Mouse (Mus musculus) midbrain, embryonic 13.5 days (tissue): ENCODE data around the gene Itga9. TPM values are rescaled to one million over a fixed set of nuclear protein-coding genes. Genes with fewer than 3 reads are reported as not detected.

Experiments used
- ATAC-seq: fragments of 200-750 bp; cut with Nextera tagmentation; 2 replicates; pipeline ENCODE4 v1.8.0; 2017; ENCODE audit warnings: mild to moderate bottlenecking, moderate TSS enrichment, moderate library complexity
- H3K27ac ChIP-seq: fragments of 300-500 bp; sonication (generic); 2 replicates; pipeline ENCODE4 v1.5.1; 2015; ENCODE audit warnings: inconsistent platforms, mild to moderate bottlenecking, moderate library complexity
- H3K27me3 ChIP-seq: fragments of 300-500 bp; sonication (generic); 2 replicates; pipeline ENCODE4 v1.6.1; 2015; ENCODE audit warnings: mild to moderate bottlenecking, inconsistent platforms
- H3K36me3 ChIP-seq: fragments of 300-500 bp; sonication (generic); 2 replicates; pipeline ENCODE4 v1.6.1; 2015; ENCODE audit warnings: mild to moderate bottlenecking, inconsistent platforms
- H3K4me1 ChIP-seq: fragments of 300-500 bp; sonication (generic); replicated peaks from 2 replicates; pipeline ENCODE4 v1.6.1; 2015; ENCODE audit warnings: inconsistent platforms
- H3K4me2 ChIP-seq: fragments of 300-500 bp; sonication (generic); replicated peaks from 2 replicates; pipeline ENCODE4 v1.6.1; 2015; ENCODE audit warnings: moderate library complexity, mild to moderate bottlenecking, inconsistent platforms
- H3K4me3 ChIP-seq: fragments of 300-500 bp; sonication (generic); replicated peaks from 2 replicates; pipeline ENCODE4 v1.5.1; 2015; ENCODE audit warnings: mild to moderate bottlenecking, inconsistent platforms
- H3K9ac ChIP-seq: fragments of 300-500 bp; sonication (generic); replicated peaks from 2 replicates; pipeline ENCODE4 v1.6.1; 2015; ENCODE audit warnings: mild to moderate bottlenecking, inconsistent platforms
- H3K9me3 ChIP-seq: fragments of 300-500 bp; sonication (generic); 2 replicates; pipeline ENCODE4 v1.6.1; 2016; ENCODE audit warnings: mild to moderate bottlenecking, inconsistent platforms
- WGBS: fragments of 180-500 bp; shearing (Covaris S2); methylation state at CpG from one replicate; pipeline ENCODE4 v1.1.7; 2015; 5-methylcytosine and 5-hydroxymethylcytosine counted together
- polyA plus RNA-seq: library from polyadenylated mRNA; unstranded; fragments of >200 nt; fragmentation: Nextera tagmentation; extraction: Ambion mirVana; gene quantifications from 2 replicates; pipeline ENCODE4 v1.2.1, GENCODE M21; 2015

Itga9 gene
- polyA plus RNA-seq, 1 experiment from 2014 or later = 1.4 TPM

DNA sequence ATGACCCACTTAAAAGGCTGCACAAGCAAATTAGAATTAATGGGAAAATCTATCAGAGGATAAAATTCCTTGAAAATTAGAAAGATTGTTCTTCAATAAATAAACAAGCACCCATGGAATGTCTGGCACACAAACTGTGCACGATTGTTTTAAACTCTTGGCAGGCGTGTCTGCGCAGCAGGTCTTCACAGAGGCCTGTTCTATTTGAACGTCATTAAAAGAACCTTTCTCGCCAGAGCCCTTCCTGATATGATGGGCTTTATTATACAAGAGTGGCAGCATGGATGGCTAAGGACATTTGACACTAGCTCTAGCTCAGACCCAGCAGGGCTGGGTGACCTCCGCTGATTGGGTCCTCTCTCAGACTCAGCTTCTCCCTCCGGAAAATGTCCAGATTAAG, 192.6 kb downstream of the Itga9 start:
- Histone ChIP-seq H3K27ac (no peak overlapping the region), H3K4me1 (peaks cover 23% of the 10 kb centered on the region), H3K27me3 (no peaks in the 10 kb centered on the region), H3K9me3 (no peaks in the 10 kb centered on the region), H3K36me3 (no peaks in the 10 kb centered on the region), H3K4me3 (no peak overlapping the region), H3K9ac (no peak overlapping the region; the same call in 1 of the 2 replicates), H3K4me2 (no peak overlapping the region)
- WGBS = 67% methylated on average over 7 of the region's 7 CpGs
- no peak for ATAC-seq

GRCm38 (mm10) chr9:118801176-118801909, 194.9 kb downstream of the Itga9 start:
- H3K4me1 ChIP-seq = peaks cover 16% of the 10 kb centered on the region
- H3K36me3 ChIP-seq = no peaks in the 10 kb centered on the region

GRCm38 (mm10) chr9:118801910-118802287, 195.4 kb downstream of the Itga9 start:
- Histone ChIP-seq H3K9me3 (no peaks in the 10 kb centered on the region), H3K36me3 (no peaks in the 10 kb centered on the region), H3K27me3 (no peaks in the 10 kb centered on the region), H3K4me2 (no peak overlapping the region), H3K4me3 (no peak overlapping the region), H3K9ac (no peak overlapping the region), H3K4me1 (peaks cover 16% of the 10 kb centered on the region), H3K27ac (no peak overlapping the region)
- WGBS = 73% methylated on average over 8 of the region's 8 CpGs
- ATAC-seq = no peak

More at GRCm38 (mm10) chr9:118801176-118801909, 194.9 kb downstream of the Itga9 start:
- no peak overlapping the region for H3K4me2 ChIP-seq
- H3K9me3 ChIP-seq = no peaks in the 10 kb centered on the region
- no peak overlapping the region for H3K27ac ChIP-seq
- no peaks in the 10 kb centered on the region for H3K27me3 ChIP-seq
- no peak overlapping the region for H3K9ac ChIP-seq
- no peak for ATAC-seq
- 63% methylated on average over 15 of the region's 15 CpGs for WGBS
- H3K4me3 ChIP-seq = no peak overlapping the region

DNA sequence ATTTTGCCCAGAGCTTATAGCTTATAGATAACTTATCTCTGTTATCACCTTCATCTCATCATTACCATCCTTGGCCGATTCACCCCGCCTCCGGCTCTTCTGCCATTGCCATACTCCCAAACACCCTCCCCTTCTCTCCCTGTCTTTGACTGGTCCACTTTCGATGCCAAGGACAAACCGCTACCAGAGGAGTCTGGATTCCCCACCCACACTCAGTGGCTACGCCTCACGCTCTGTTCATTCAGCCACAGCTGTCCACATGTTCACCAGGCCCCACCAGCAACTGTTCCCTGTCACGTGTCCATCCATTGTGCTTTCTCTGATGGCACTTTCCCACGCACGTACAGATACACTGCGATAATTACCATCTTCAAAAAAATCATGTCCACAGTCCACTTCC, 195.9 kb downstream of the Itga9 start:
- no peaks in the 10 kb centered on the region for H3K36me3 ChIP-seq
- no peak overlapping the region for H3K4me3 ChIP-seq
- WGBS = 98% methylated on average over 11 of the region's 11 CpGs
- no peaks in the 10 kb centered on the region for H3K9me3 ChIP-seq
- H3K27me3 ChIP-seq = no peaks in the 10 kb centered on the region
- H3K9ac ChIP-seq = no peak overlapping the region
- no peak overlapping the region for H3K27ac ChIP-seq
- peaks cover 16% of the 10 kb centered on the region for H3K4me1 ChIP-seq
- no peak overlapping the region for H3K4me2 ChIP-seq
- ATAC-seq = no peak

DNA sequence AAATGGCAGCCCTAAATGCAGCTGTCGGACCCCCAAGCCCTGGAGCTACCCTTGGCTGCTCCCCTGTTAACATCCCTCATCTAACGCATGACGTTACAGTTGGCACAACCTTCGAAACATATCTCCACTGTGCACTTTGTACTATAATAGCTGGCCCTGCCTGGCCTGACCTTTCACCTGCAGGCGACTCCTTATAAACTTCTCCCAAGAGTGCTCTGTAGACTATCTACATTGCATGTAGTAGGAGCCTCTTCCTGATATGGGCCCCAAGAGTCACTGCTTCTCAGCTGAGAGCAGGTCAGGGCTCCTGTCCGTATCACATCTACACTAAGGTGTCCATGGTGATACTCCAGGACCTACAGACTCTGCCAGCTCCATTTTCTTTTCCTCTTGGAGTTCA, 199.2 kb downstream of the Itga9 start:
- H3K36me3 ChIP-seq = no peaks in the 10 kb centered on the region
- no peak overlapping the region for H3K27ac ChIP-seq
- no peak overlapping the region for H3K9ac ChIP-seq
- no peaks in the 10 kb centered on the region for H3K27me3 ChIP-seq
- no peak overlapping the region for H3K4me2 ChIP-seq
- no peak overlapping the region for H3K4me3 ChIP-seq
- peaks cover 12% of the 10 kb centered on the region; the same call in 1 of the 2 replicates for H3K4me1 ChIP-seq
- H3K9me3 ChIP-seq = no peaks in the 10 kb centered on the region
- no peak for ATAC-seq
- WGBS = 90% methylated on average over 6 of the region's 6 CpGs

GRCm38 (mm10) chr9:118807669-118808068, 201.2 kb downstream of the Itga9 start:
- no peaks in the 10 kb centered on the region for H3K36me3 ChIP-seq
- no peaks in the 10 kb centered on the region for H3K27me3 ChIP-seq
- no peak for ATAC-seq
- H3K9me3 ChIP-seq = no peaks in the 10 kb centered on the region
- WGBS = 98% methylated on average over 3 of the region's 3 CpGs
- no peak overlapping the region for H3K9ac ChIP-seq
- H3K4me1 ChIP-seq = no peaks in the 10 kb centered on the region
- H3K4me2 ChIP-seq = no peak overlapping the region
- no peak overlapping the region for H3K27ac ChIP-seq
- H3K4me3 ChIP-seq = no peak overlapping the region

- no peaks in the 10 kb centered on the region for H3K4me1 ChIP-seq
- H3K4me3 ChIP-seq = no peak overlapping the region
- H3K36me3 ChIP-seq = no peaks in the 10 kb centered on the region
- H3K4me2 ChIP-seq = no peak overlapping the region
- no peak overlapping the region for H3K27ac ChIP-seq
- no peaks in the 10 kb centered on the region for H3K9me3 ChIP-seq
- H3K27me3 ChIP-seq = no peaks in the 10 kb centered on the region
- no peak for ATAC-seq
- no peak overlapping the region for H3K9ac ChIP-seq
- WGBS = 93% methylated on average over 7 of the region's 7 CpGs
Measured at GRCm38 (mm10) chr9:118812221-118812620, 205.7 kb downstream of the Itga9 start.

DNA sequence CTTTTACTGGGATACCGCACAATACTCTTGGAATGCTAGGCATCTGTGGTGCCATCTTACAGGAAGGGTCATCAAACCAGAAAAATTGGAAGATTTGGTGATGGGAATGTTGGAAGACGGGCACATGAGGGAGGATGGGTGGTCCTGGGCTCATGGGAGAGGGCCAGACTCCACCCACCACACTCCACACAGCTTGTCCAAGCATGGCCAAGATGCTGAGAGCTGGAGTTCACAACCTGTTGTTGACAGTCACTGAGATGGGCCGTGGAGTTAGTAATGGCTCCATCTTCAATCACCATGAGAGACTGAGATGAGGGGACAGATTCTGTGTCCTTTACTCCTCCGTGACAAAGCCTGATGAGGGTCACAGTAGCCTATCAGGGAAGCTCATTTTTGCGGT, 207.0 kb downstream of the Itga9 start:
- 88% methylated on average over 5 of the region's 5 CpGs for WGBS
- H3K27ac ChIP-seq = no peak overlapping the region
- ATAC-seq = no peak
- H3K27me3 ChIP-seq = no peaks in the 10 kb centered on the region
- no peaks in the 10 kb centered on the region for H3K36me3 ChIP-seq
- H3K9ac ChIP-seq = no peak overlapping the region
- H3K4me1 ChIP-seq = no peaks in the 10 kb centered on the region
- H3K4me3 ChIP-seq = no peak overlapping the region
- H3K4me2 ChIP-seq = no peak overlapping the region
- H3K9me3 ChIP-seq = no peaks in the 10 kb centered on the region

- 91% methylated on average over 16 of the region's 16 CpGs for WGBS
- ATAC-seq = no peak
- Histone ChIP-seq H3K27me3 (no peaks in the 10 kb centered on the region), H3K36me3 (no peaks in the 10 kb centered on the region), H3K4me2 (no peak overlapping the region), H3K9ac (no peak overlapping the region), H3K4me1 (no peaks in the 10 kb centered on the region), H3K4me3 (no peak overlapping the region), H3K9me3 (no peaks in the 10 kb centered on the region), H3K27ac (no peak overlapping the region)
Measured at GRCm38 (mm10) chr9:118814056-118814455, 207.6 kb downstream of the Itga9 start.

DNA sequence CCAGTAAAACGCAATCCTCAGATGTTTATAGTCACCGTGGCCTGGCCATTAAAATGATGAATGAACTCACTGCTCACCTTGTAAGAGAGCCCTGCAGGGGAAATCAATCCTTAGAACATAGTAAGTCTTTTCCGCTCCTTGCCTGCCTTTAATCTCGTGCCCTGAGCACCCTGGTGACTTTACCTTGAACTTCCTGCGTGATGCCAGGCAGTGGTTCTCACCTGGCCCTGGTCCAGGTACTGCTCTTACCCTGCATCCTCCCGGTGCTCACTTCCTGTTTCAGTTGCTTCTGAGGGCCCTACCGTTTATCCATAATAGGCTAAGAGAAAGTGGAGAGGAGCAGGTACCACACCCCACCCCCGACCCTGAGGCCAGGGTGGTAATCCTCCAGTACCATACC, 208.0 kb downstream of the Itga9 start:
- Histone ChIP-seq H3K4me3 (no peak overlapping the region), H3K4me2 (no peak overlapping the region), H3K9ac (no peak overlapping the region), H3K4me1 (no peaks in the 10 kb centered on the region), H3K36me3 (no peaks in the 10 kb centered on the region), H3K9me3 (no peaks in the 10 kb centered on the region), H3K27ac (no peak overlapping the region), H3K27me3 (no peaks in the 10 kb centered on the region)
- ATAC-seq = no peak
- WGBS = 89% methylated on average over 8 of the region's 8 CpGs

GRCm38 (mm10) chr9:118815543-118815942, 209.1 kb downstream of the Itga9 start:
- whole genome bisulfite sequencing = 98% methylated on average over 8 of the region's 8 CpGs
- H3K27me3 ChIP-seq = no peaks in the 10 kb centered on the region
- no peak overlapping the region for H3K27ac ChIP-seq
- no peaks in the 10 kb centered on the region for H3K9me3 ChIP-seq
- ATAC-seq = no peak
- no peak overlapping the region for H3K4me3 ChIP-seq
- no peaks in the 10 kb centered on the region for H3K36me3 ChIP-seq
- H3K4me2 ChIP-seq = no peak overlapping the region
- H3K9ac ChIP-seq = no peak overlapping the region
- no peaks in the 10 kb centered on the region for H3K4me1 ChIP-seq

- Histone ChIP-seq H3K4me1 (peaks cover 15% of the 10 kb centered on the region), H3K9me3 (no peaks in the 10 kb centered on the region), H3K4me3 (no peak overlapping the region), H3K9ac (no peak overlapping the region), H3K4me2 (no peak overlapping the region), H3K36me3 (no peaks in the 10 kb centered on the region), H3K27me3 (no peaks in the 10 kb centered on the region), H3K27ac (no peak overlapping the region)
- no peak for ATAC-seq
- WGBS = 67% methylated on average over 3 of the region's 3 CpGs
Measured at GRCm38 (mm10) chr9:118818508-118818907, 212.0 kb downstream of the Itga9 start.
